Mouse (Mus musculus) CD4-positive, CD25-positive, alpha-beta regulatory T cell, adult 4 months (primary cell): ENCODE measurements around the gene Rassf8. TPM values are rescaled to one million over a fixed set of nuclear protein-coding genes. Genes with fewer than 3 reads are reported as not detected.

ENCODE experiments used
- ATAC-seq: one replicate; pipeline ENCODE4 v1.8.0; 2017
- polyA plus RNA-seq, 2 experiments: library from polyadenylated mRNA; unstranded; fragments of 100-300 nt; shearing (Covaris generic); gene quantifications; one replicate each; pipeline ENCODE4 v1.2.1; 2017

The Rassf8 gene
- polyA plus RNA-seq, 2 experiments from 2014 or later = 0.13 TPM; not detected in 1

- no peak for ATAC-seq
Measured at GRCm38 (mm10) chr6:145779383-145779782, 32.8 kb downstream of the Rassf8 start.

GRCm38 (mm10) chr6:145780180-145780802 is 33.7 kb downstream of the Rassf8 start:
- no peak for ATAC-seq

- ATAC-seq = no peak
Measured at GRCm38 (mm10) chr6:145781256-145781655, 34.7 kb downstream of the Rassf8 start.

GRCm38 (mm10) chr6:145781966-145782365 is 35.4 kb downstream of the Rassf8 start:
- peak; percentile 23 for ATAC-seq

GRCm38 (mm10) chr6:145787311-145787710 is 40.8 kb downstream of the Rassf8 start:
- ATAC-seq = no peak

- ATAC-seq = no peak
Measured at GRCm38 (mm10) chr6:145789738-145790137, 43.2 kb downstream of the Rassf8 start.

- ATAC-seq = no peak
Measured at GRCm38 (mm10) chr6:145792373-145792772, 45.8 kb downstream of the Rassf8 start.

GRCm38 (mm10) chr6:145793109-145793593 is 46.6 kb downstream of the Rassf8 start:
- ATAC-seq = peak; percentile 67

- no peak for ATAC-seq
Measured at GRCm38 (mm10) chr6:145794671-145795070, 48.1 kb downstream of the Rassf8 start.

GRCm38 (mm10) chr6:145796191-145797023 is 49.9 kb downstream of the Rassf8 start:
- no peak for ATAC-seq

GRCm38 (mm10) chr6:145797692-145798091 is 51.1 kb downstream of the Rassf8 start:
- ATAC-seq = no peak

GRCm38 (mm10) chr6:145801796-145802488 is 55.4 kb downstream of the Rassf8 start:
- ATAC-seq = no peak

- no peak for ATAC-seq
Measured at GRCm38 (mm10) chr6:145802881-145803280, 56.3 kb downstream of the Rassf8 start.

- ATAC-seq = no peak
Measured at GRCm38 (mm10) chr6:145804276-145804675, 57.7 kb downstream of the Rassf8 start.

- no peak for ATAC-seq
Measured at GRCm38 (mm10) chr6:145806784-145807183, 60.2 kb downstream of the Rassf8 start.

- no peak for ATAC-seq
Measured at GRCm38 (mm10) chr6:145807929-145808328, 61.4 kb downstream of the Rassf8 start.

- ATAC-seq = no peak
Measured at GRCm38 (mm10) chr6:145809566-145809965, 63.0 kb downstream of the Rassf8 start.

GRCm38 (mm10) chr6:145810015-145810414 is 63.5 kb downstream of the Rassf8 start:
- ATAC-seq = no peak

GRCm38 (mm10) chr6:145811174-145811573 is 64.6 kb downstream of the Rassf8 start:
- ATAC-seq = no peak

GRCm38 (mm10) chr6:145815200-145815599 is 68.7 kb downstream of the Rassf8 start:
- ATAC-seq = no peak

- no peak for ATAC-seq
Measured at GRCm38 (mm10) chr6:145819151-145819550, 72.6 kb downstream of the Rassf8 start.

- no peak for ATAC-seq
Measured at GRCm38 (mm10) chr6:145822218-145822617, 75.7 kb downstream of the Rassf8 start.

- ATAC-seq = no peak
Measured at GRCm38 (mm10) chr6:145823103-145823502, 76.6 kb downstream of the Rassf8 start.
